Mouse (Mus musculus): ENCODE measurements around the gene Tfcp2.

Tfcp2 gene

DNA sequence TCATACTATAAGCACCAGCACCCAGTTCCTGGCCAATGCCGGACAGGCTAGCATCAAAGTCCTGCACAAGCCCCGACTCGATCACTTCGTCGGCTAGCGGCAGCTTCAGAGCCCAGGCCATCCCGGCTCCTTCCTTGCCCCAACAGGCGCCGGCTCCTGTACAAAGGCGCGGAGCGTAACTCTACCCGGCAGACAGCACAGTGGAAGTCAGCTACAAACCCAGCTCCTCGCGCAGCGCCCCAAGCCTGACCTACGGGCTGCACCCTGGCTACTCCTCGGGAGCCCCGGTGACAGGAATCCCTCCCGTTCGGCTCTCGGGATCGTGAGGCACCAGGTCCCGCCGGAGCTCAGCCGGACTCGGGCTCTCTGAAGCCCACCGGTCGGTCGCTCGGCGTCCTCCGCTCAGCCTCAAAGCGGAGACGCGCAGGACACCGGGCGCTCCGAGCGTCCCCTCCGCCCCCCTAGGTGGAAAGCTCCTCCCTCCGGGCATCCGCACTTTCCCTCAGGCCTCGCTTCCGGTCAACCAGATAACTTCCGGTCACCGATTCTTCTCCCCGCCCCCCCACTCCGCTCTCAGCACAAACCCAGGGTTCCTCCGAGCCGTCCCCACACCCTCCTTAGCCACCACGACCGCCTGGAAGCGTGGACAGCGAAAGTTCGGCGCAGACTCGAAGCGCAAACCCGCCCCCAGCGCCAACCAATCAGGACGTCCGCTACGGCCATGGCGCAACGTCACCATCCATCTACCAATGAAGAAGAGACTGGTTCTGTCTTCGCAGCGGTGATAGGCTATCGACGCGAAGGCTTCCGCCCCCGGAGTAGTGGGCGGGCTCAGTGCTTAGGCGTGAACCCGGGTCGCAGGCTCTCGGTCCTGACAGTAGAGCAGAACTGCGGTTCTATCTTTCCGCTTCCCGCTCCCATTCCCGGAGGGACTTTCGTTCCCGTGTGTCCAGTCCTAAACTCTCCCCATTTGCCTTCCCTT lies at the start of gene Tfcp2:
Tfcp2 (minus strand) TSS at position 683 of the 982 bp plus-strand sequence.
- DNase-seq (ENCODE audit: low read depth, low spot score) = peak; percentile 96

GRCm38 (mm10) chr15:100600696-100601272 lies 49.0 kb upstream of the Tfcp2 start:
- DNase-seq (ENCODE audit: low read depth, low spot score) = no peak

GRCm38 (mm10) chr15:100600047-100600695 lies 48.4 kb upstream of the Tfcp2 start:
- DNase-seq (ENCODE audit: low read depth, low spot score) = peak; percentile 81

DNA sequence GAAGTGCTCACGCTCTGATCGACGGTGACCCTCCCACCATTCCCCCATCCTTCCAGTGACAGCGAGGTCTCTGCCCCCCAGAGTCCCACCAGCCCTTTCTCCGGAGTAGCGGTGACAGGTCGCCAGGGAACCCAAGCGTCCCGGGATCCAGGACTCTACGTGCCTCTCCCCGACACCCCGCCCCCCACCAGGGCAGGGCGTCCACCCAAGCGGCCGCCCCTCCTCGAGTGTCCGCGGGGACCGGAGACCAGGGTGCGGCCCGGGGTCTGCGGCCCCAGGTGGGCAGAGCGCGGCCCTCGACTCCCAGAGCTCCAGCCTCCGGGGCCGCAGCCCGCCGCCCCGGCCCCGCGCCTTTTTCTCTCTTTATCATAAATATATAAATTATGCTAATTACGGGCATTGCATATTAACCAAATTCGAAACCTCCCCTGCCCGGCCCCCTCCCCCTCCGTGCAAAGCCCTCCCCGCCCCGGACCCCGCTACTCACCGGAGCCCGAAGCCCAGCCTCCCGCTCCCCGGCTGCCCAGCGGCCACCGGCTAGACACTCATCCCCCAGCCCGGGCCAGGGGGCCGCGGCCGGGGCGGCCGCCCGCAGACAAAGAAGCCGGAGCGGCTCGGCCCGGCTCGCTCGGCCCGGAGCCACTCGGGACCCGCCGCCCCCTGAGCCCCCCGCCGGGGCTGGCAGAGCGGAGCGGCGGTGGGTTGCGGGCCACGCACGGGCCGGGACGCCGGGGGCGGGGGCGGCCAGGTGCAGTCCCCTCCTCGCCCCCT lies 47.7 kb upstream of the Tfcp2 start, which contains the start of gene Pou6f1:
Pou6f1 (minus strand) TSS at position 709 of the 771 bp plus-strand sequence.
- DNase-seq (ENCODE audit: low read depth, low spot score) = peak; percentile 19

DNA sequence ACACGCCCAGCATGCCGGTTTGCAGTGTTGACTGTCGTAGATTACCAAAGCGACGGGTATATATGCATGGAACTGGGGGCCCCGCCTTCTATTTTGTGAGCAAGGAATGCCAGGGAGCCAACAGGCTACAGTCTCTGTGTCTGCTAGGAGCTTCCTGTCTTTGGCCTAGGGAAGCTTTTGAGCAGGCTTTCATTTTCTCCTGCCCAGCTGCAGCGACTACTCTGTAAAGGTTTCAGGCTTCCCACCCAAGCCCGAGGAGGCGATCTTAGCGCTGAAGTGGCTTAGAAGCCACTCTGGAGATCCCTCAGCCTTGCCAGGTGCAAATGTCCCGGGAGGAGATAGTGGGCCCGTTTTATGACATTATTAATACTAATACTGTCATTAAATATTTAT lies 47.1 kb upstream of the Tfcp2 start:
- peak; percentile 8 for DNase-seq (ENCODE audit: low read depth, low spot score)

DNA sequence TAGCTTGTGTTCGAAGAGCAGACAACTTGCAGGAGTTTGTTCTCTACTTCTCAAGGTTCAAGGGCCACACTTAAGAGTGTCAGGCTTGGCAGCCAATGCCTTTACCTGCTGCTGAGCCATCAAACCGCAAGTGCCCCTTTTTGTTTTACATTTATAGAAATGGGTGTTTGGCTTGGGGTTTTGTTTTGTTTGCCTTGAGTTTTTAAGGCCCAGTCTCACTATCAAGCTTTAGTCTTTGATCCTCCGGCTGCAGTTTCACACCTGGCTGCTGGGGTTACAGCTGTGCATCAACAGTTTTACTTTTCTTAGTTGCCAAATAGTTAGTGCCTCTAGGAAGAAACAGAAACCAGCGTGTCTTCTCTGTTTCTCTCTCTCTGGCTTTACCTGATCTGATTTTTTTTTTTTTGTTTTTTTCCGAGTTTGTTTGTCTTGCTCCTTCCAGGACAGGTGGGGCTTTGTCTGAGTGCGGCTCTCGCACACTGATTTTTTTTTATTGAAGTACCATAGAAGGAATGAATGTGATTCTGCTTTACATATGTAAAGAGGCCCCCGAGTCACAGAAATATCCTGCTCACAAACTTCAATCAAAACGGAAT lies 46.6 kb upstream of the Tfcp2 start:
- DNase-seq (ENCODE audit: low read depth, low spot score) = no peak

GRCm38 (mm10) chr15:100592817-100593216 lies 41.0 kb upstream of the Tfcp2 start:
- DNase-seq (ENCODE audit: low read depth, low spot score) = no peak

GRCm38 (mm10) chr15:100590436-100590835 lies 38.6 kb upstream of the Tfcp2 start:
- no peak for DNase-seq (ENCODE audit: low read depth, low spot score)

- no peak for DNase-seq (ENCODE audit: low read depth, low spot score)
Observed at GRCm38 (mm10) chr15:100588297-100588696, 36.5 kb upstream of the Tfcp2 start.

DNA sequence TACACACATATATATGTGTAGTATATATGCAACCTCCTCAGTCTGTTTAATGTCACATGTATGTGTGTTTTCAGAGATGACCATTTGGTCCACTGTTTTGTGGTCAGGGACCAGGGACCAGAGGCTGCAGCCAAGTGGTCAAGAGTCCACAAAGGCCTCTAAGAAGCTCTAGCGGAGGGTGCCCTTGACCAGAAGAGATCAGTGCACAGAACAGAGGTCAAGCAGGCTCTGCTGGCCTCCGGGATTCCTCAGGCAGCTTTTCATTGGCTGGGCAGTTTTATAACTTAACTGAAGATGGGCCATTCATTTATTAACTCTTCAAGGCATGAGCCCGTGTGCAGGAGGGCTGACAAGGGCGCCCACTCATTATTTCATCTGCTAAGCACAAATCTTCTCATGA lies 35.4 kb upstream of the Tfcp2 start:
- no peak for DNase-seq (ENCODE audit: low read depth, low spot score)

DNA sequence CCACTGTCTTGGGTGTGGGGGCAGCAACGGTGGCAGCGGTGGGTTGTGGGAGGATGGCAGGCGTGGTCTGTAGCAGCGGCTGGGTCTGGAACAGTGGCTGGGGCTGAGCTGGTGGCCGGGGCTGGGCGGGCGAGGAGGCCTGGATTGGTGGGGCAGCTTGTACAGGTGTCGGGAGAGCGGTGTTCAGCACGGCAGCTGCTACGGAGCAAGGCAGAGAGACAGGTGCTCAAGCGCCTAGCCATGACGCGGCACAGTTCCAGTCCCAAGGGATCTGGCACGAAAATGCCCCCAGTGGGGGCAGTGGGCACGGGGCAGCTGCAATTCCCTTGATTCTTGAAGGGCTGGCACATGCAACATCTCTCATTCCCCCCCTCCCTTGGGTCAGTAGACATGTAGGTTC lies 34.1 kb upstream of the Tfcp2 start:
- DNase-seq (ENCODE audit: low read depth, low spot score) = no peak

GRCm38 (mm10) chr15:100580108-100580507 lies 28.3 kb upstream of the Tfcp2 start:
- no peak for DNase-seq (ENCODE audit: low read depth, low spot score)

GRCm38 (mm10) chr15:100577972-100578371 lies 26.2 kb upstream of the Tfcp2 start:
- no peak for DNase-seq (ENCODE audit: low read depth, low spot score)

DNA sequence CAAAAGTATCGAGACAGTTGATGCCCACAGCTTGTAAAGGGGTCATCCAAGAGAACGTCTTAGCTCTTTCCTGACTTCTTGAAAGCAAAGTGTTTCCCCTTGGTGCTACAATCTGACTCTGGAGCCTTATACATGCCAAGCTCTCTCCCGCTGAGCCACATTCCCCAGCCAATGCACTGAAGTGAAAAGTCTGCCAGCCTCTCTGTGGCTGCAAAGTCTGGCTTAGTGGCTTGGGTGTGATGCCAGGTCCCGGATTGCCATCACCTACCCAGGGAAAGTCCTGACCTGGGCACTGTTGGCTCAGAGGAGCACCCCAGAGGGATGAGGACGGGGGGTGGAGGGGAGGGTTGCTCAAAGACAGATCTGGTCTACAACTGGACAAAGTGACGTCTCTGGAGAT lies 25.0 kb upstream of the Tfcp2 start:
- no peak for DNase-seq (ENCODE audit: low read depth, low spot score)

- no peak for DNase-seq (ENCODE audit: low read depth, low spot score)
Observed at GRCm38 (mm10) chr15:100576392-100576791, 24.6 kb upstream of the Tfcp2 start.

DNA sequence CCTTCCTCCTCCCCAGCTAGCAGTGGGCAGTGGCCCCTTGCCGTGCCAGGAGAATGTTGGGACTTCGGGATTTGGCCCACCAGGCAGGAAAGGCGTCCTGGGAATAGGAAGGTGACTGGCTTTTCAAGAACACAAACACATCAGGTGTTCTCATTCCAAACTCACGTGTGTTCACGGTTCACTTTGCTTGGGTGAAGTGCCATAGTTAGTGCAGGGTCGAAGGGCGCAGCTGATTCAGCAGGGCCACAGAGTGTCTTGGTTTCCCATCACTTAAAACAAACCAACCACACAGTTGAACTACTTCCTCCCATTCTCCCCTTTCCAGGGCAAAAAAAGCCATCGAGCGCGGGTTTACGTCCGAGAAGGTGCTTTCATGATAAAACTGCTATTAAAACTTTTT lies 23.6 kb upstream of the Tfcp2 start:
- no peak for DNase-seq (ENCODE audit: low read depth, low spot score)

GRCm38 (mm10) chr15:100574378-100574777 lies 22.6 kb upstream of the Tfcp2 start:
- DNase-seq (ENCODE audit: low read depth, low spot score) = no peak

- no peak for DNase-seq (ENCODE audit: low read depth, low spot score)
Observed at GRCm38 (mm10) chr15:100573946-100574345, 22.1 kb upstream of the Tfcp2 start.

- DNase-seq (ENCODE audit: low read depth, low spot score) = no peak
Observed at GRCm38 (mm10) chr15:100569239-100569638, 17.4 kb upstream of the Tfcp2 start.

DNA sequence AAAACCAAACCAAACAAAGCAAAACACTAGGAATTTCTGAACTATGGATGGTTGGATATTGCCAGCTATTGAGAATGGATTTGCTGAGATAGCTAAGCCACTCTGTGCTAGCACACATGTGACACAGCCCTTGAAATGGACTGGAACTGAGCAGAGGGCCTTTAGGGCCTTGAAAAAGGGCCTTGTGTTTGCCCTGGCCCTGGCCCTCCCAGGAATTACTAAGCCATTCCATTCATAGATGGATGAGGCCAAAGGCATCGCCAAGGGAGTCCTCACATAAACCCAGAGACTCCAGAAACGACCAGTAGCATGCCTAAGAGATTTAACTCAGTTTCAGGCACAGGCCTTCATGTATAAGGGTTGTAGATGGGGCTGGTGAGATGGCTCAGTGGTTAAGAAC lies 14.7 kb upstream of the Tfcp2 start:
- DNase-seq (ENCODE audit: low read depth, low spot score) = no peak

Data from retina, postnatal 7 days (tissue).